ENCODE assay signal across 32 mouse cellular contexts in genomic region chr4:134553631-134554030, GRCm38 (mm10). TPM values are rescaled to one million over a fixed set of nuclear protein-coding genes. Genes with fewer than 3 reads are reported as not detected.
A peak's percentile ranks its signal among the peaks of the same experiment; 100 is the strongest.
DNase-seq lines count a peak whose midpoint lies in the region; ATAC-seq and TF ChIP-seq lines count a peak whose summit lies in the region.
"Had no signal": no experiment of that assay in that cellular context is flagged by ENCODE, and none has a peak within 500 bp of the region (broad histone marks: within the 10 kb centered on the region; RNA-seq: fewer than 3 reads in every experiment).

No protein-coding gene starts in this region.

- H3K27me3 ChIP-seq in intestine, postnatal 0 days (replicated peaks; ENCODE audit: control insufficient read depth, insufficient read depth, low read length) = no peaks in the 10 kb centered on the region
- H3K27me3 ChIP-seq in intestine, embryonic 15.5 days (replicated peaks) = no peaks in the 10 kb centered on the region
- H3K27me3 ChIP-seq in midbrain, postnatal 0 days (ENCODE audit: insufficient read depth, low read length) = no peaks in the 10 kb centered on the region
- H3K27me3 ChIP-seq in midbrain, embryonic 15.5 days (replicated peaks) = no peaks in the 10 kb centered on the region
- no peaks in the 10 kb centered on the region for H3K27me3 ChIP-seq in stomach, postnatal 0 days (ENCODE audit: control insufficient read depth, insufficient read depth, low read length)
- H3K27me3 ChIP-seq: CH12.LX; embryonic facial prominence, embryonic 13.5 days; forebrain, embryonic 13.5 days; heart, embryonic 15.5 days; limb, embryonic 13.5 days; neural tube, embryonic 13.5 days had no signal

- DNase-seq in gastrocnemius, adult 2 months = no peak
- DNase-seq in gastrocnemius, postnatal 10 days = no peak
- no peak for DNase-seq in midbrain, postnatal 0 days (ENCODE audit: low spot score)
- no peak for DNase-seq in stomach, postnatal 0 days (ENCODE audit: low spot score)
- DNase-seq in gastrocnemius, postnatal 4 days (ENCODE audit: low spot score in 2 of 2) = no peak
- DNase-seq: B cell, adult 2 months; cerebellum, adult 18-20 months; cerebellum, postnatal 25 days; embryo, embryonic 11 days; gastrocnemius, postnatal 25 days; kidney, postnatal 10 days; layer of hippocampus, postnatal 36 days; liver, embryonic 13.5 days; lung, embryonic 14.5 days; lung, postnatal 36 days; midbrain, embryonic 14.5 days; retina, postnatal 1 day; right cerebral cortex, postnatal 25 days; spleen, adult 18-20 months had no signal

- no peak overlapping the region for H3K4me3 ChIP-seq in gastrocnemius, adult 2 months
- no peak overlapping the region for H3K4me3 ChIP-seq in intestine, postnatal 0 days (ENCODE audit: low read depth, low read length)
- no peak overlapping the region for H3K4me3 ChIP-seq in intestine, embryonic 15.5 days (replicated peaks)
- H3K4me3 ChIP-seq in midbrain, postnatal 0 days (ENCODE audit: low read depth, low read length) = no peak overlapping the region
- H3K4me3 ChIP-seq in midbrain, embryonic 15.5 days = no peak overlapping the region
- H3K4me3 ChIP-seq in stomach, postnatal 0 days (ENCODE audit: low read depth, low read length) = no peak overlapping the region
- H3K4me3 ChIP-seq: embryonic facial prominence, embryonic 13.5 days; forebrain, embryonic 13.5 days; heart, embryonic 15.5 days; limb, embryonic 13.5 days; liver, embryonic 13.5 days; myocyte; neural tube, embryonic 13.5 days had no signal

- peak; percentile 43; the same call in 1 of the 2 replicates for TF ChIP-seq CTCF in gastrocnemius, adult 2 months (IDR thresholded peaks at IDR 0.05)
- peak; percentile 38 for TF ChIP-seq CTCF in intestine, postnatal 0 days (IDR thresholded peaks at IDR 0.05; ENCODE audit: low read depth)
- peak; percentile 67 for TF ChIP-seq CTCF in midbrain, postnatal 0 days (IDR thresholded peaks at IDR 0.05)
- TF ChIP-seq CTCF in stomach, postnatal 0 days (IDR thresholded peaks at IDR 0.05; ENCODE audit: low read depth) = peak; percentile 43

- no peaks in the 10 kb centered on the region for H3K4me1 ChIP-seq in intestine, postnatal 0 days (replicated peaks; ENCODE audit: control insufficient read depth, insufficient read depth, low read length)
- peaks cover 16% of the 10 kb centered on the region; the same call in 1 of the 2 replicates for H3K4me1 ChIP-seq in intestine, embryonic 15.5 days (replicated peaks)
- peaks cover 11% of the 10 kb centered on the region for H3K4me1 ChIP-seq in midbrain, postnatal 0 days (ENCODE audit: insufficient read depth, low read length)
- peaks cover 32% of the 10 kb centered on the region for H3K4me1 ChIP-seq in midbrain, embryonic 15.5 days
- 0 out of 2 replicates have a peak, but pooled peaks cover 3% of the 10 kb centered on the region for H3K4me1 ChIP-seq in stomach, postnatal 0 days (replicated peaks; ENCODE audit: control insufficient read depth, insufficient read depth)

- WGBS in intestine, postnatal 0 days = 85% methylated on average over 1 of the region's 1 CpGs
- 82% methylated on average over 1 of the region's 1 CpGs for WGBS in intestine, embryonic 15.5 days
- 85% methylated on average over 1 of the region's 1 CpGs for WGBS in midbrain, postnatal 0 days
- 80% methylated on average over 1 of the region's 1 CpGs for WGBS in midbrain, embryonic 15.5 days
- WGBS in stomach, postnatal 0 days = 88% methylated on average over 1 of the region's 1 CpGs

- no peak for TF ChIP-seq EP300 in stomach, postnatal 0 days (optimal IDR thresholded peaks at IDR 0.05)

- no peak for ATAC-seq in intestine, postnatal 0 days
- ATAC-seq in intestine, embryonic 15.5 days = no peak
- no peak for ATAC-seq in midbrain, postnatal 0 days (ENCODE audit: low FRiP score)
- no peak for ATAC-seq in midbrain, embryonic 15.5 days (replicated peaks)
- ATAC-seq in stomach, postnatal 0 days (ENCODE audit: low FRiP score, low TSS enrichment) = no peak
- ATAC-seq: forebrain, embryonic 13.5 days; intestine, embryonic 16.5 days had no signal

- H3K27ac ChIP-seq in gastrocnemius, adult 2 months = no peak overlapping the region
- H3K27ac ChIP-seq in intestine, postnatal 0 days (ENCODE audit: low read depth, low read length) = no peak overlapping the region
- no peak overlapping the region for H3K27ac ChIP-seq in intestine, embryonic 15.5 days
- no peak overlapping the region for H3K27ac ChIP-seq in midbrain, postnatal 0 days (ENCODE audit: low read depth, low read length)
- no peak overlapping the region for H3K27ac ChIP-seq in midbrain, embryonic 15.5 days
- H3K27ac ChIP-seq in stomach, postnatal 0 days (replicated peaks) = no peak overlapping the region
- H3K27ac ChIP-seq: embryonic facial prominence, embryonic 13.5 days; forebrain, embryonic 13.5 days; heart, embryonic 15.5 days; hindbrain, embryonic 14.5 days; limb, embryonic 13.5 days; liver, embryonic 13.5 days; neural tube, embryonic 13.5 days had no signal

- intact Hi-C loops in gastrocnemius, adult 2 months (cut with DNase I) = no loop called here

- peaks cover 5% of the 10 kb centered on the region; the same call in 1 of the 2 replicates for H3K9me3 ChIP-seq in intestine, postnatal 0 days (ENCODE audit: control insufficient read depth)
- H3K9me3 ChIP-seq in intestine, embryonic 15.5 days = no peaks in the 10 kb centered on the region
- no peaks in the 10 kb centered on the region for H3K9me3 ChIP-seq in midbrain, postnatal 0 days (ENCODE audit: low read length)
- H3K9me3 ChIP-seq in midbrain, embryonic 15.5 days = no peaks in the 10 kb centered on the region
- no peaks in the 10 kb centered on the region for H3K9me3 ChIP-seq in stomach, postnatal 0 days (ENCODE audit: control insufficient read depth, low read length)

- H3K9ac ChIP-seq in intestine, postnatal 0 days (ENCODE audit: low read depth, low read length) = no peak overlapping the region
- no peak overlapping the region for H3K9ac ChIP-seq in intestine, embryonic 15.5 days
- H3K9ac ChIP-seq in midbrain, postnatal 0 days (replicated peaks; ENCODE audit: low read length, poor library complexity, severe bottlenecking) = no peak overlapping the region
- H3K9ac ChIP-seq in midbrain, embryonic 15.5 days = no peak overlapping the region
- no peak overlapping the region for H3K9ac ChIP-seq in stomach, postnatal 0 days (ENCODE audit: low read length)
- H3K9ac ChIP-seq: embryonic facial prominence, embryonic 13.5 days; forebrain, embryonic 13.5 days; heart, embryonic 15.5 days; hindbrain, embryonic 14.5 days; limb, embryonic 13.5 days; liver, embryonic 13.5 days; lung, embryonic 14.5 days; neural tube, embryonic 13.5 days had no signal

- peaks cover 2% of the 10 kb centered on the region; the same call in 1 of the 2 replicates for H3K36me3 ChIP-seq in intestine, postnatal 0 days (ENCODE audit: control insufficient read depth, insufficient read depth)
- H3K36me3 ChIP-seq in intestine, embryonic 15.5 days = peaks cover 13% of the 10 kb centered on the region
- H3K36me3 ChIP-seq in midbrain, postnatal 0 days (ENCODE audit: insufficient read depth, low read length) = peaks cover 8% of the 10 kb centered on the region; the same call in 1 of the 2 replicates
- H3K36me3 ChIP-seq in midbrain, embryonic 15.5 days (replicated peaks) = peaks cover 8% of the 10 kb centered on the region; the same call in 1 of the 2 replicates
- H3K36me3 ChIP-seq in stomach, postnatal 0 days (ENCODE audit: control insufficient read depth, insufficient read depth, low read length) = no peaks in the 10 kb centered on the region; the same call in 1 of the 2 replicates
- H3K36me3 ChIP-seq: G1E had no signal

- no peak overlapping the region for H3K4me2 ChIP-seq in intestine, postnatal 0 days (replicated peaks; ENCODE audit: low read depth)
- no peak overlapping the region for H3K4me2 ChIP-seq in intestine, embryonic 15.5 days (replicated peaks)
- no peak overlapping the region for H3K4me2 ChIP-seq in midbrain, postnatal 0 days (ENCODE audit: low read depth, low read length, poor library complexity, severe bottlenecking)
- H3K4me2 ChIP-seq in midbrain, embryonic 15.5 days = no peak overlapping the region
- no peak overlapping the region for H3K4me2 ChIP-seq in stomach, postnatal 0 days (replicated peaks; ENCODE audit: low read depth)
- H3K4me2 ChIP-seq: embryonic facial prominence, embryonic 13.5 days; forebrain, embryonic 13.5 days; heart, embryonic 15.5 days; hindbrain, embryonic 14.5 days; limb, embryonic 13.5 days; liver, embryonic 13.5 days; lung, embryonic 14.5 days; neural tube, embryonic 13.5 days had no signal

RNA-seq across cellular contexts. Expression of gene Selenon, which starts 1.7 kb away (rescaled TPM):
- 1 to 10 TPM; 4.4 to 6.3 TPM for total RNA-seq in gastrocnemius, adult 2 months (2021)
- total RNA-seq in gastrocnemius, postnatal 10 days (2021) = 10 to 100 TPM; 22.3 to 28.7 TPM
- polyA plus RNA-seq in intestine, postnatal 0 days (2015; fragmentation: Nextera tagmentation; extraction: Ambion mirVana) = 5.7 and 6.8 TPM in 2 replicates
- 15.3 and 25.1 TPM in 2 replicates for polyA plus RNA-seq in intestine, embryonic 15.5 days (2015; fragmentation: Nextera tagmentation; extraction: Ambion mirVana)
- total RNA-seq in midbrain, postnatal 0 days (2014; rRNA removed) = 22.8 and 26.1 TPM in 2 replicates
- polyA plus RNA-seq in midbrain, postnatal 0 days (2015; fragmentation: Nextera tagmentation; extraction: Ambion mirVana) = 9.1 and 9.4 TPM in 2 replicates
- polyA plus RNA-seq in midbrain, embryonic 15.5 days (2015; fragmentation: Nextera tagmentation; extraction: Ambion mirVana) = 28.3 and 35.6 TPM in 2 replicates
- 8.6 and 12.1 TPM in 2 replicates for polyA plus RNA-seq in stomach, postnatal 0 days (2015; fragmentation: Nextera tagmentation; extraction: Ambion mirVana)
- 10 to 100 TPM; 43.5 to 45.4 TPM for total RNA-seq in gastrocnemius, postnatal 4 days (2021)
- polyA plus RNA-seq: G1E had no signal

RNA-seq across cellular contexts. Expression of gene Mtfr1l, which starts 18.4 kb away (rescaled TPM):
- 100 to 1,000 TPM; 131 to 136 TPM for total RNA-seq in gastrocnemius, adult 2 months (2021)
- 100 to 1,000 TPM; 113 to 129 TPM for total RNA-seq in gastrocnemius, postnatal 10 days (2021)
- 84.5 and 88.1 TPM in 2 replicates for polyA plus RNA-seq in intestine, postnatal 0 days (2015; fragmentation: Nextera tagmentation; extraction: Ambion mirVana)
- 88.3 and 96.4 TPM in 2 replicates for polyA plus RNA-seq in intestine, embryonic 15.5 days (2015; fragmentation: Nextera tagmentation; extraction: Ambion mirVana)
- 135 and 167 TPM in 2 replicates for total RNA-seq in midbrain, postnatal 0 days (2014; rRNA removed)
- polyA plus RNA-seq in midbrain, postnatal 0 days (2015; fragmentation: Nextera tagmentation; extraction: Ambion mirVana) = 191 and 196 TPM in 2 replicates
- polyA plus RNA-seq in midbrain, embryonic 15.5 days (2015; fragmentation: Nextera tagmentation; extraction: Ambion mirVana) = 164 and 173 TPM in 2 replicates
- 64.7 and 70.3 TPM in 2 replicates for polyA plus RNA-seq in stomach, postnatal 0 days (2015; fragmentation: Nextera tagmentation; extraction: Ambion mirVana)
- total RNA-seq in gastrocnemius, postnatal 4 days (2021) = 100 to 1,000 TPM in 1 of 2 experiments, 10 to 100 TPM in 1; 99.7 to 104 TPM

RNA-seq across cellular contexts. Expression of gene Aunip, which starts 42.8 kb away (rescaled TPM):
- total RNA-seq in gastrocnemius, adult 2 months (2021) = not detected
- 1 to 10 TPM in 1 of 2 experiments, under 1 TPM in 1; 0.99 to 1.2 TPM for total RNA-seq in gastrocnemius, postnatal 10 days (2021)
- 3.8 TPM in 2 replicates for polyA plus RNA-seq in intestine, postnatal 0 days (2015; fragmentation: Nextera tagmentation; extraction: Ambion mirVana)
- polyA plus RNA-seq in intestine, embryonic 15.5 days (2015; fragmentation: Nextera tagmentation; extraction: Ambion mirVana) = 16.0 and 18.0 TPM in 2 replicates
- 1.5 and 2.0 TPM in 2 replicates for total RNA-seq in midbrain, postnatal 0 days (2014; rRNA removed)
- 0.91 and 1.3 TPM in 2 replicates for polyA plus RNA-seq in midbrain, postnatal 0 days (2015; fragmentation: Nextera tagmentation; extraction: Ambion mirVana)
- 1.3 and 1.9 TPM in 2 replicates for polyA plus RNA-seq in midbrain, embryonic 15.5 days (2015; fragmentation: Nextera tagmentation; extraction: Ambion mirVana)
- polyA plus RNA-seq in stomach, postnatal 0 days (2015; fragmentation: Nextera tagmentation; extraction: Ambion mirVana) = 3.5 and 3.8 TPM in 2 replicates
- 1 to 10 TPM; 1.9 to 2.1 TPM for total RNA-seq in gastrocnemius, postnatal 4 days (2021)
- total RNA-seq: gastrocnemius, postnatal 25 days had no signal

RNA-seq across cellular contexts. Expression of gene Paqr7, which starts 57.1 kb away (rescaled TPM):
- total RNA-seq in gastrocnemius, adult 2 months (2021) = 1 to 10 TPM; 1.7 to 2.3 TPM
- 1 to 10 TPM; 6.5 to 6.8 TPM for total RNA-seq in gastrocnemius, postnatal 10 days (2021)
- 62.6 and 70.3 TPM in 2 replicates for polyA plus RNA-seq in intestine, postnatal 0 days (2015; fragmentation: Nextera tagmentation; extraction: Ambion mirVana)
- 11.5 TPM in 2 replicates for polyA plus RNA-seq in intestine, embryonic 15.5 days (2015; fragmentation: Nextera tagmentation; extraction: Ambion mirVana)
- 69.2 and 97.8 TPM in 2 replicates for total RNA-seq in midbrain, postnatal 0 days (2014; rRNA removed)
- 38.9 and 41.3 TPM in 2 replicates for polyA plus RNA-seq in midbrain, postnatal 0 days (2015; fragmentation: Nextera tagmentation; extraction: Ambion mirVana)
- 22.6 and 24.7 TPM in 2 replicates for polyA plus RNA-seq in midbrain, embryonic 15.5 days (2015; fragmentation: Nextera tagmentation; extraction: Ambion mirVana)
- polyA plus RNA-seq in stomach, postnatal 0 days (2015; fragmentation: Nextera tagmentation; extraction: Ambion mirVana) = 51.8 and 56.4 TPM in 2 replicates
- 1 to 10 TPM; 4.8 to 6.3 TPM for total RNA-seq in gastrocnemius, postnatal 4 days (2021)
